Mouse (Mus musculus) right cerebral cortex, adult 2 months (tissue): ENCODE measurements at regions not wholly inside any gene's neighbourhood (a gene's known extent, or its start where the extent isn't known, plus 50 kb on each side); places are given as distances from the start of the nearest gene placed in this dataset.

Source experiments
- DNase-seq, 2 experiments: peaks; one replicate each; pipeline ENCODE4 v3.0.0; 2021 to 2022; ENCODE audit warnings: low spot score in 2 of 2

- DNase-seq: peak; percentile 32 to 37
Observed at GRCm38 (mm10) chr13:110784162-110784785, 389.4 kb downstream of the Plk2 start.

GRCm38 (mm10) chr13:110784822-110785221, 390.0 kb downstream of the Plk2 start:
- peak; percentile 15 to 22 for DNase-seq

- DNase-seq: peak in 1 of 2 experiments; percentile 10
Observed at GRCm38 (mm10) chr13:110798313-110798712, 403.5 kb downstream of the Plk2 start.

- DNase-seq: peak in 1 of 2 experiments; percentile 10
Observed at GRCm38 (mm10) chr13:110802841-110803240, 408.0 kb downstream of the Plk2 start.

GRCm38 (mm10) chr13:110812401-110812800, 417.6 kb downstream of the Plk2 start:
- no peak for DNase-seq

- no peak for DNase-seq
Observed at GRCm38 (mm10) chr13:110814066-110814465, 419.2 kb downstream of the Plk2 start.

- no peak for DNase-seq
Observed at GRCm38 (mm10) chr13:110819301-110819862, 424.5 kb downstream of the Plk2 start.

GRCm38 (mm10) chr13:110824878-110825277, 429.9 kb upstream of the Actbl2 start:
- no peak for DNase-seq

GRCm38 (mm10) chr13:110832442-110832841, 422.4 kb upstream of the Actbl2 start:
- no peak for DNase-seq

GRCm38 (mm10) chr13:110836936-110837335, 417.9 kb upstream of the Actbl2 start:
- DNase-seq: no peak

- DNase-seq: peak in 1 of 2 experiments; percentile 14
Observed at GRCm38 (mm10) chr13:110841949-110842348, 412.9 kb upstream of the Actbl2 start.

GRCm38 (mm10) chr13:110845695-110846094, 409.1 kb upstream of the Actbl2 start:
- DNase-seq: no peak

- DNase-seq: no peak
Observed at GRCm38 (mm10) chr13:110852996-110853727, 401.7 kb upstream of the Actbl2 start.

- DNase-seq: no peak
Observed at GRCm38 (mm10) chr13:110854213-110854612, 400.6 kb upstream of the Actbl2 start.

- DNase-seq: no peak
Observed at GRCm38 (mm10) chr13:110865902-110866512, 388.8 kb upstream of the Actbl2 start.

- DNase-seq: no peak
Observed at GRCm38 (mm10) chr13:110866713-110867112, 388.1 kb upstream of the Actbl2 start.

GRCm38 (mm10) chr13:110871125-110871775, 383.6 kb upstream of the Actbl2 start:
- no peak for DNase-seq

GRCm38 (mm10) chr13:110871776-110872135, 383.1 kb upstream of the Actbl2 start:
- DNase-seq: no peak

GRCm38 (mm10) chr13:110881573-110881972, 373.2 kb upstream of the Actbl2 start:
- no peak for DNase-seq

- peak; percentile 18 to 33 for DNase-seq
Observed at GRCm38 (mm10) chr13:110882173-110882572, 372.6 kb upstream of the Actbl2 start.

- DNase-seq: peak; percentile 56 to 60
Observed at GRCm38 (mm10) chr13:110882661-110883172, 372.1 kb upstream of the Actbl2 start.

GRCm38 (mm10) chr13:110893909-110894308, 360.9 kb upstream of the Actbl2 start:
- no peak for DNase-seq
